Comparison of ENCODE assay signal across 18 mouse cellular contexts in the genomic region with DNA sequence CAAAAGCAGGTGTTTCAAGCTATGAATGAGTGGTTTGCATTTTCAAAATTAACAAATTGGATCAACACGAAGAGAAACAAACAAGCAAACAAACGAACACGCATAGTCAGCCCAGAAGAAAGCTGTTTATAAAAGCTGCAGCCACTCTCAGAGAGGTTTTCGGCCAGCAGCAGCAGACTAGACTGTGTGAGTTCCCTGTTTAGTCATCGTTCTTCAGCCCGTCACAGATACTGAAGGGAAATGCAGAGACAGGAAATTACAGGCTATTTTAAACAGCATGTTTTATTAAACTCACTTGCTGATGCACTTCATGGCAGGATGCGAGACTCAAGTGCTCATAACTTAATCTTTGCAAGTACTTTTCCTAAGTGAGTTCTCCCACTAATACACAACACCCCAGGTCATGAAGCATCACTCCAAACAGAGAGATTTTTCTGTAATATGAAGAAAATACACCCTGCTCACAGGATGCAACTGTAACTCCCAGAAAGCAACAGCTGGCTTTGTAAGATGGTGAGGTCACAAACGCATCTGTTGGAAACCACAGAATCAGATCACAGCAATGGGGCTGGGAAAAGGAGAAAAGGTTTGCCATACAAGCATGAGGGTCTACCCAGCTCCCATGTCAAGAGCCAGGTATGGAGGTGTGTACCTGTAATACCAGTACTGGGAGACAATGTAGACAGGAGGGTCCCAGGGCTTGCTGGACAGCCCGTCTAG. TPM values are rescaled to one million over a fixed set of nuclear protein-coding genes. Genes with fewer than 3 reads are reported as not detected.
A peak's percentile ranks its signal among the peaks of the same experiment; 100 is the strongest.
DNase-seq lines count a peak whose midpoint lies in the region; ATAC-seq and TF ChIP-seq lines count a peak whose summit lies in the region.
"Had no signal": no experiment of that assay in that cellular context is flagged by ENCODE, and none has a peak within 500 bp of the region (broad histone marks: within the 10 kb centered on the region; RNA-seq: fewer than 3 reads in every experiment).

No protein-coding gene starts in this region.

- 46% methylated on average over 9 of the region's 9 CpGs for WGBS in intestine, embryonic 14.5 days
- WGBS in intestine, postnatal 0 days, result 52% methylated on average over 9 of the region's 9 CpGs
- WGBS in stomach, embryonic 15.5 days, result 43% methylated on average over 9 of the region's 9 CpGs
- 43% methylated on average over 9 of the region's 9 CpGs for WGBS in stomach, postnatal 0 days
- WGBS in intestine, embryonic 16.5 days, result 49% methylated on average over 9 of the region's 9 CpGs
- 49% methylated on average over 9 of the region's 9 CpGs for WGBS in stomach, embryonic 16.5 days
- WGBS in liver, postnatal 0 days (ENCODE audit: insufficient replicate concordance), result 39% methylated on average over 9 of the region's 9 CpGs

- H3K36me3 ChIP-seq in intestine, embryonic 14.5 days (ENCODE audit: control insufficient read depth, insufficient read depth, low read length), result peaks cover 25% of the 10 kb centered on the region
- H3K36me3 ChIP-seq in intestine, postnatal 0 days (ENCODE audit: control insufficient read depth, insufficient read depth), result 0 out of 2 replicates have a peak, but pooled peaks cover under 1% of the 10 kb centered on the region
- peaks cover 7% of the 10 kb centered on the region; the same call in 1 of the 2 replicates for H3K36me3 ChIP-seq in stomach, embryonic 15.5 days
- H3K36me3 ChIP-seq in stomach, postnatal 0 days (ENCODE audit: control insufficient read depth, insufficient read depth, low read length), result 0 out of 2 replicates have a peak, but pooled peaks cover 2% of the 10 kb centered on the region
- H3K36me3 ChIP-seq in intestine, embryonic 16.5 days (ENCODE audit: control insufficient read depth, insufficient read depth, low read length), result 0 out of 2 replicates have a peak, but pooled peaks cover 2% of the 10 kb centered on the region
- H3K36me3 ChIP-seq in stomach, embryonic 16.5 days (ENCODE audit: control insufficient read depth, insufficient read depth, low read length), result no peaks in the 10 kb centered on the region
- no peaks in the 10 kb centered on the region for H3K36me3 ChIP-seq in liver, postnatal 0 days (replicated peaks; ENCODE audit: insufficient read depth, low read length)
- H3K36me3 ChIP-seq: liver, embryonic 15.5 days had no signal

- TF ChIP-seq CTCF in intestine, postnatal 0 days (IDR thresholded peaks at IDR 0.05; ENCODE audit: low read depth), result no peak
- no peak for TF ChIP-seq CTCF in stomach, postnatal 0 days (IDR thresholded peaks at IDR 0.05; ENCODE audit: low read depth)
- no peak for TF ChIP-seq CTCF in liver, postnatal 0 days (IDR thresholded peaks at IDR 0.05; ENCODE audit: low read depth)

- peak overlapping the region; percentile 43; the same call in 1 of the 2 replicates for H3K27ac ChIP-seq in intestine, embryonic 14.5 days (ENCODE audit: low read depth)
- H3K27ac ChIP-seq in intestine, postnatal 0 days (ENCODE audit: low read depth, low read length), result no peak overlapping the region
- peak overlapping the region; percentile 35; the same call in 1 of the 2 replicates for H3K27ac ChIP-seq in stomach, embryonic 15.5 days
- no peak overlapping the region for H3K27ac ChIP-seq in stomach, postnatal 0 days (replicated peaks)
- no peak overlapping the region for H3K27ac ChIP-seq in intestine, embryonic 16.5 days (ENCODE audit: low read length)
- H3K27ac ChIP-seq in stomach, embryonic 16.5 days (ENCODE audit: low read length), result peak overlapping the region; percentile 26; the same call in 1 of the 2 replicates
- H3K27ac ChIP-seq in liver, postnatal 0 days (ENCODE audit: low read depth), result no peak overlapping the region
- H3K27ac ChIP-seq: embryonic facial prominence, embryonic 12.5 days; left cerebral cortex, adult 2 months; liver, embryonic 15.5 days had no signal

- no peak for TF ChIP-seq EP300 in stomach, postnatal 0 days (optimal IDR thresholded peaks at IDR 0.05)
- TF ChIP-seq EP300 in liver, postnatal 0 days (IDR thresholded peaks at IDR 0.05; ENCODE audit: low read depth), result no peak

- H3K9me3 ChIP-seq in intestine, embryonic 14.5 days (ENCODE audit: control insufficient read depth, low read length), result no peaks in the 10 kb centered on the region
- H3K9me3 ChIP-seq in intestine, postnatal 0 days (ENCODE audit: control insufficient read depth), result no peaks in the 10 kb centered on the region
- H3K9me3 ChIP-seq in stomach, embryonic 15.5 days, result no peaks in the 10 kb centered on the region
- H3K9me3 ChIP-seq in stomach, postnatal 0 days (ENCODE audit: control insufficient read depth, low read length), result no peaks in the 10 kb centered on the region
- no peaks in the 10 kb centered on the region for H3K9me3 ChIP-seq in intestine, embryonic 16.5 days (ENCODE audit: control insufficient read depth, low read length)
- no peaks in the 10 kb centered on the region for H3K9me3 ChIP-seq in stomach, embryonic 16.5 days (replicated peaks; ENCODE audit: control insufficient read depth, low read length)
- no peaks in the 10 kb centered on the region for H3K9me3 ChIP-seq in liver, postnatal 0 days (ENCODE audit: low read length)
- H3K9me3 ChIP-seq: embryonic facial prominence, embryonic 12.5 days; liver, embryonic 15.5 days had no signal

- DNase-seq in intestine, embryonic 14.5 days (ENCODE audit: low spot score), result no peak
- DNase-seq in stomach, postnatal 0 days (ENCODE audit: low spot score), result no peak
- no peak for DNase-seq in liver, postnatal 0 days
- DNase-seq: adrenal gland, postnatal 36 days; cerebellum, postnatal 25 days; heart, postnatal 4 days; kidney, postnatal 36 days had no signal

- H3K9ac ChIP-seq in intestine, embryonic 14.5 days (ENCODE audit: low read length), result no peak overlapping the region
- H3K9ac ChIP-seq in intestine, postnatal 0 days (ENCODE audit: low read depth, low read length), result no peak overlapping the region
- H3K9ac ChIP-seq in stomach, embryonic 15.5 days, result no peak overlapping the region
- H3K9ac ChIP-seq in stomach, postnatal 0 days (ENCODE audit: low read length), result no peak overlapping the region
- 0 out of 2 replicates have a peak overlapping the region, but pooled peaks have one; percentile 12 for H3K9ac ChIP-seq in intestine, embryonic 16.5 days (ENCODE audit: low read depth, low read length)
- no peak overlapping the region for H3K9ac ChIP-seq in stomach, embryonic 16.5 days (ENCODE audit: low read length)
- H3K9ac ChIP-seq in liver, postnatal 0 days (replicated peaks), result no peak overlapping the region
- H3K9ac ChIP-seq: embryonic facial prominence, embryonic 12.5 days; liver, embryonic 15.5 days had no signal

- H3K4me3 ChIP-seq in intestine, embryonic 14.5 days (ENCODE audit: low read depth, low read length), result no peak overlapping the region
- no peak overlapping the region for H3K4me3 ChIP-seq in intestine, postnatal 0 days (ENCODE audit: low read depth, low read length)
- H3K4me3 ChIP-seq in stomach, embryonic 15.5 days (replicated peaks), result no peak overlapping the region
- H3K4me3 ChIP-seq in stomach, postnatal 0 days (ENCODE audit: low read depth, low read length), result no peak overlapping the region
- no peak overlapping the region for H3K4me3 ChIP-seq in intestine, embryonic 16.5 days (ENCODE audit: low read length)
- H3K4me3 ChIP-seq in stomach, embryonic 16.5 days (replicated peaks; ENCODE audit: low read length), result no peak overlapping the region
- no peak overlapping the region for H3K4me3 ChIP-seq in liver, postnatal 0 days (ENCODE audit: low read depth, low read length)
- H3K4me3 ChIP-seq: embryonic facial prominence, embryonic 12.5 days; left cerebral cortex, adult 2 months; liver, embryonic 15.5 days had no signal

- ATAC-seq in intestine, embryonic 14.5 days (replicated peaks; ENCODE audit: low FRiP score, low TSS enrichment, low read depth), result 0 out of 2 replicates have a peak, but pooled peaks have one; percentile 29
- no peak for ATAC-seq in intestine, postnatal 0 days
- ATAC-seq in stomach, embryonic 15.5 days (ENCODE audit: insufficient read depth, low FRiP score, low read depth), result no peak
- no peak for ATAC-seq in stomach, postnatal 0 days (ENCODE audit: low FRiP score, low TSS enrichment)
- peak; percentile 77 for ATAC-seq in intestine, embryonic 16.5 days
- ATAC-seq in stomach, embryonic 16.5 days (ENCODE audit: insufficient read depth, low FRiP score), result peak; percentile 56; the same call in 1 of the 2 replicates
- no peak for ATAC-seq in liver, postnatal 0 days
- no peak for ATAC-seq in megakaryocyte, adult 5-6 weeks (ENCODE audit: poor library complexity, severe bottlenecking)
- ATAC-seq: forebrain, embryonic 14.5 days had no signal

- no peaks in the 10 kb centered on the region; the same call in 1 of the 2 replicates for H3K27me3 ChIP-seq in intestine, embryonic 14.5 days (replicated peaks; ENCODE audit: control insufficient read depth, insufficient read depth, low read length)
- no peaks in the 10 kb centered on the region; the same call in 1 of the 2 replicates for H3K27me3 ChIP-seq in intestine, postnatal 0 days (replicated peaks; ENCODE audit: control insufficient read depth, insufficient read depth, low read length)
- H3K27me3 ChIP-seq in stomach, embryonic 15.5 days (replicated peaks), result no peaks in the 10 kb centered on the region
- H3K27me3 ChIP-seq in stomach, postnatal 0 days (ENCODE audit: control insufficient read depth, insufficient read depth, low read length), result no peaks in the 10 kb centered on the region
- H3K27me3 ChIP-seq in intestine, embryonic 16.5 days (replicated peaks; ENCODE audit: control insufficient read depth, insufficient read depth, low read length), result no peaks in the 10 kb centered on the region
- no peaks in the 10 kb centered on the region for H3K27me3 ChIP-seq in stomach, embryonic 16.5 days (ENCODE audit: control insufficient read depth, insufficient read depth, low read length)
- H3K27me3 ChIP-seq in liver, postnatal 0 days (ENCODE audit: insufficient read depth, low read length), result peaks cover 7% of the 10 kb centered on the region
- H3K27me3 ChIP-seq: embryonic facial prominence, embryonic 12.5 days had no signal

- peaks cover 11% of the 10 kb centered on the region; the same call in 1 of the 2 replicates for H3K4me1 ChIP-seq in intestine, embryonic 14.5 days (replicated peaks; ENCODE audit: control insufficient read depth, insufficient read depth, low read length)
- no peaks in the 10 kb centered on the region for H3K4me1 ChIP-seq in intestine, postnatal 0 days (replicated peaks; ENCODE audit: control insufficient read depth, insufficient read depth, low read length)
- H3K4me1 ChIP-seq in stomach, embryonic 15.5 days, result peaks cover 11% of the 10 kb centered on the region; the same call in 1 of the 2 replicates
- no peaks in the 10 kb centered on the region for H3K4me1 ChIP-seq in stomach, postnatal 0 days (replicated peaks; ENCODE audit: control insufficient read depth, insufficient read depth)
- peaks cover 6% of the 10 kb centered on the region; the same call in 1 of the 2 replicates for H3K4me1 ChIP-seq in intestine, embryonic 16.5 days (ENCODE audit: control insufficient read depth, insufficient read depth, low read length)
- H3K4me1 ChIP-seq in stomach, embryonic 16.5 days (ENCODE audit: control insufficient read depth, insufficient read depth, low read length), result no peaks in the 10 kb centered on the region
- no peaks in the 10 kb centered on the region for H3K4me1 ChIP-seq in liver, postnatal 0 days (ENCODE audit: insufficient read depth)
- H3K4me1 ChIP-seq: embryonic facial prominence, embryonic 12.5 days; liver, embryonic 15.5 days had no signal

- H3K4me2 ChIP-seq in intestine, embryonic 14.5 days (ENCODE audit: low read length), result no peak overlapping the region
- H3K4me2 ChIP-seq in intestine, postnatal 0 days (replicated peaks; ENCODE audit: low read depth), result no peak overlapping the region
- no peak overlapping the region for H3K4me2 ChIP-seq in stomach, embryonic 15.5 days
- H3K4me2 ChIP-seq in stomach, postnatal 0 days (replicated peaks; ENCODE audit: low read depth), result no peak overlapping the region
- H3K4me2 ChIP-seq in intestine, embryonic 16.5 days (ENCODE audit: low read depth, low read length), result no peak overlapping the region
- H3K4me2 ChIP-seq in stomach, embryonic 16.5 days (ENCODE audit: low read depth, low read length), result no peak overlapping the region
- H3K4me2 ChIP-seq in liver, postnatal 0 days (ENCODE audit: low read depth, low read length), result no peak overlapping the region
- H3K4me2 ChIP-seq: embryonic facial prominence, embryonic 12.5 days; liver, embryonic 15.5 days had no signal

RNA-seq across cellular contexts. Expression of gene Sertad4, which starts 14.3 kb away (rescaled TPM):
- 20.2 and 20.7 TPM in 2 replicates for polyA plus RNA-seq in intestine, embryonic 14.5 days (2014; fragmentation: Nextera tagmentation; extraction: Ambion mirVana)
- polyA plus RNA-seq in intestine, postnatal 0 days (2015; fragmentation: Nextera tagmentation; extraction: Ambion mirVana), result 3.4 and 3.5 TPM in 2 replicates
- 18.4 and 19.3 TPM in 2 replicates for polyA plus RNA-seq in stomach, embryonic 15.5 days (2015; fragmentation: Nextera tagmentation; extraction: Ambion mirVana)
- 5.7 and 6.6 TPM in 2 replicates for polyA plus RNA-seq in stomach, postnatal 0 days (2015; fragmentation: Nextera tagmentation; extraction: Ambion mirVana)
- polyA plus RNA-seq in intestine, embryonic 16.5 days (2015; fragmentation: Nextera tagmentation; extraction: Ambion mirVana), result 2.4 and 3.0 TPM in 2 replicates
- polyA plus RNA-seq in stomach, embryonic 16.5 days (2015; fragmentation: Nextera tagmentation; extraction: Ambion mirVana), result 5.0 and 5.7 TPM in 2 replicates
- polyA plus RNA-seq in liver, postnatal 0 days (2015; fragmentation: Nextera tagmentation; extraction: Ambion mirVana), result 0.28 and 0.37 TPM in 2 replicates
- not detected in 2 replicates for total RNA-seq in megakaryocyte, adult 5-6 weeks (2015)
- not detected in 2 replicates for total RNA-seq in megakaryocyte, adult 5-6 weeks (2017)
- total RNA-seq: MEL; monocyte, adult 5-6 weeks had no signal

Comparison
In these comparisons a context has a peak if more than half of its experiments do, and no peak if none do; other contexts are left out.
1. ATAC-seq: peak in intestine, embryonic 14.5 days (single experiment), intestine, embryonic 16.5 days (single experiment) and stomach, embryonic 16.5 days (single experiment); none in intestine, postnatal 0 days (single experiment), stomach, embryonic 15.5 days (single experiment), stomach, postnatal 0 days (single experiment), liver, postnatal 0 days (single experiment) and megakaryocyte, adult 5-6 weeks (single experiment).
2. H3K27ac ChIP-seq: peak in intestine, embryonic 14.5 days (single experiment), stomach, embryonic 15.5 days (single experiment) and stomach, embryonic 16.5 days (single experiment); none in intestine, postnatal 0 days (single experiment), stomach, postnatal 0 days (single experiment), intestine, embryonic 16.5 days (single experiment) and liver, postnatal 0 days (single experiment).